Mouse (Mus musculus): ENCODE results near the gene Grb2. TPM values are rescaled to one million over a fixed set of nuclear protein-coding genes. Genes with fewer than 3 reads are reported as not detected.

Gene Grb2
- polyA plus RNA-seq, 1 experiment from 2014 or later: 54.2 TPM

GRCm38 (mm10) chr11:115704648-115705047 lies 3.7 kb downstream of the Grb2 start:
- no peak for TF ChIP-seq EP300 (optimal IDR thresholded peaks at IDR 0.05)
- no peak for TF ChIP-seq CTCF (IDR thresholded peaks at IDR 0.05; ENCODE audit: low read depth)
- no peak for ATAC-seq (ENCODE audit: low FRiP score, low TSS enrichment)
- 84% methylated on average over 10 of the region's 10 CpGs for WGBS
- Histone ChIP-seq H3K9me3 (ENCODE audit: control insufficient read depth, low read length) (no peaks in the 10 kb centered on the region), H3K9ac (ENCODE audit: low read length) (no peak overlapping the region), H3K4me1 (replicated peaks; ENCODE audit: control insufficient read depth, insufficient read depth) (peaks cover 3% of the 10 kb centered on the region; the same call in 1 of the 2 replicates), H3K27me3 (ENCODE audit: control insufficient read depth, insufficient read depth, low read length) (no peaks in the 10 kb centered on the region), H3K27ac (replicated peaks) (no peak overlapping the region), H3K4me3 (ENCODE audit: low read depth, low read length) (no peak overlapping the region), H3K4me2 (replicated peaks; ENCODE audit: low read depth) (no peak overlapping the region), H3K36me3 (ENCODE audit: control insufficient read depth, insufficient read depth, low read length) (no peaks in the 10 kb centered on the region)
- DNase-seq (ENCODE audit: low spot score): no peak

- WGBS: 86% methylated on average over 2 of the region's 2 CpGs
- no peak for TF ChIP-seq EP300 (optimal IDR thresholded peaks at IDR 0.05)
- no peak for TF ChIP-seq CTCF (IDR thresholded peaks at IDR 0.05; ENCODE audit: low read depth)
Observed at GRCm38 (mm10) chr11:115703466-115703865, 4.9 kb downstream of the Grb2 start.

GRCm38 (mm10) chr11:115698986-115699728 lies 9.2 kb downstream of the Grb2 start:
- H3K27me3 ChIP-seq (ENCODE audit: control insufficient read depth, insufficient read depth, low read length): no peaks in the 10 kb centered on the region
- 12% methylated on average over 16 of the region's 17 CpGs for WGBS
- TF ChIP-seq EP300 (optimal IDR thresholded peaks at IDR 0.05) (no peak), CTCF (IDR thresholded peaks at IDR 0.05; ENCODE audit: low read depth) (peak; percentile 42; the same call in 1 of the 2 replicates)
- DNase-seq (ENCODE audit: low spot score): peak; percentile 90
- peak overlapping the region; percentile 66 for H3K9ac ChIP-seq (ENCODE audit: low read length)
- H3K4me1 ChIP-seq (replicated peaks; ENCODE audit: control insufficient read depth, insufficient read depth): no peaks in the 10 kb centered on the region; the same call in none of the 2 replicates
- peak overlapping the region; percentile 89 for H3K4me2 ChIP-seq (replicated peaks; ENCODE audit: low read depth)
- peak; percentile 95 for ATAC-seq (ENCODE audit: low FRiP score, low TSS enrichment)
- peaks cover 3% of the 10 kb centered on the region; the same call in 1 of the 2 replicates for H3K36me3 ChIP-seq (ENCODE audit: control insufficient read depth, insufficient read depth, low read length)
- H3K9me3 ChIP-seq (ENCODE audit: control insufficient read depth, low read length): no peaks in the 10 kb centered on the region
- H3K27ac ChIP-seq (replicated peaks): peak overlapping the region; percentile 79
- H3K4me3 ChIP-seq (ENCODE audit: low read depth, low read length): peak overlapping the region; percentile 58

More at GRCm38 (mm10) chr11:115703466-115703865, 4.9 kb downstream of the Grb2 start:
- Histone ChIP-seq H3K4me2 (replicated peaks; ENCODE audit: low read depth) (no peak overlapping the region), H3K27ac (replicated peaks) (no peak overlapping the region), H3K4me1 (replicated peaks; ENCODE audit: control insufficient read depth, insufficient read depth) (peaks cover 3% of the 10 kb centered on the region), H3K27me3 (ENCODE audit: control insufficient read depth, insufficient read depth, low read length) (no peaks in the 10 kb centered on the region), H3K4me3 (ENCODE audit: low read depth, low read length) (no peak overlapping the region), H3K36me3 (ENCODE audit: control insufficient read depth, insufficient read depth, low read length) (no peaks in the 10 kb centered on the region), H3K9me3 (ENCODE audit: control insufficient read depth, low read length) (no peaks in the 10 kb centered on the region), H3K9ac (ENCODE audit: low read length) (no peak overlapping the region)
- no peak for DNase-seq (ENCODE audit: low spot score)
- no peak for ATAC-seq (ENCODE audit: low FRiP score, low TSS enrichment)

- no peaks in the 10 kb centered on the region for H3K9me3 ChIP-seq (ENCODE audit: control insufficient read depth, low read length)
- peaks cover 3% of the 10 kb centered on the region; the same call in 1 of the 2 replicates for H3K36me3 ChIP-seq (ENCODE audit: control insufficient read depth, insufficient read depth, low read length)
- no peak overlapping the region for H3K4me3 ChIP-seq (ENCODE audit: low read depth, low read length)
- H3K27ac ChIP-seq (replicated peaks): no peak overlapping the region
- no peak overlapping the region for H3K4me2 ChIP-seq (replicated peaks; ENCODE audit: low read depth)
- DNase-seq (ENCODE audit: low spot score) (no peak), ATAC-seq (ENCODE audit: low FRiP score, low TSS enrichment) (no peak)
- H3K27me3 ChIP-seq (ENCODE audit: control insufficient read depth, insufficient read depth, low read length): no peaks in the 10 kb centered on the region
- no peaks in the 10 kb centered on the region; the same call in none of the 2 replicates for H3K4me1 ChIP-seq (replicated peaks; ENCODE audit: control insufficient read depth, insufficient read depth)
- H3K9ac ChIP-seq (ENCODE audit: low read length): no peak overlapping the region
- WGBS: 72% methylated on average over 3 of the region's 3 CpGs
- TF ChIP-seq CTCF (IDR thresholded peaks at IDR 0.05; ENCODE audit: low read depth): no peak
- TF ChIP-seq EP300 (optimal IDR thresholded peaks at IDR 0.05): no peak
Observed at GRCm38 (mm10) chr11:115697722-115698121, 10.7 kb downstream of the Grb2 start.

- TF ChIP-seq EP300 (optimal IDR thresholded peaks at IDR 0.05) (no peak), CTCF (IDR thresholded peaks at IDR 0.05; ENCODE audit: low read depth) (no peak)
- H3K9ac ChIP-seq (ENCODE audit: low read length): no peak overlapping the region
- H3K4me2 ChIP-seq (replicated peaks; ENCODE audit: low read depth): no peak overlapping the region
- no peaks in the 10 kb centered on the region; the same call in none of the 2 replicates for H3K4me1 ChIP-seq (replicated peaks; ENCODE audit: control insufficient read depth, insufficient read depth)
- H3K36me3 ChIP-seq (ENCODE audit: control insufficient read depth, insufficient read depth, low read length): peaks cover 3% of the 10 kb centered on the region; the same call in 1 of the 2 replicates
- no peaks in the 10 kb centered on the region for H3K9me3 ChIP-seq (ENCODE audit: control insufficient read depth, low read length)
- no peak overlapping the region for H3K27ac ChIP-seq (replicated peaks)
- ATAC-seq (ENCODE audit: low FRiP score, low TSS enrichment) (no peak), DNase-seq (ENCODE audit: low spot score) (no peak)
- H3K27me3 ChIP-seq (ENCODE audit: control insufficient read depth, insufficient read depth, low read length): no peaks in the 10 kb centered on the region
- no peak overlapping the region for H3K4me3 ChIP-seq (ENCODE audit: low read depth, low read length)
- WGBS: 64% methylated on average over 2 of the region's 2 CpGs
Observed at GRCm38 (mm10) chr11:115697091-115697490, 11.3 kb downstream of the Grb2 start.

GRCm38 (mm10) chr11:115696471-115696870 lies 11.9 kb downstream of the Grb2 start:
- Histone ChIP-seq H3K4me2 (replicated peaks; ENCODE audit: low read depth) (no peak overlapping the region), H3K4me3 (ENCODE audit: low read depth, low read length) (no peak overlapping the region), H3K27ac (replicated peaks) (no peak overlapping the region), H3K9ac (ENCODE audit: low read length) (no peak overlapping the region), H3K9me3 (ENCODE audit: control insufficient read depth, low read length) (no peaks in the 10 kb centered on the region), H3K4me1 (replicated peaks; ENCODE audit: control insufficient read depth, insufficient read depth) (no peaks in the 10 kb centered on the region; the same call in none of the 2 replicates), H3K27me3 (ENCODE audit: control insufficient read depth, insufficient read depth, low read length) (no peaks in the 10 kb centered on the region), H3K36me3 (ENCODE audit: control insufficient read depth, insufficient read depth, low read length) (peaks cover 3% of the 10 kb centered on the region; the same call in 1 of the 2 replicates)
- WGBS: 50% methylated on average over 4 of the region's 4 CpGs
- no peak for DNase-seq (ENCODE audit: low spot score)
- ATAC-seq (ENCODE audit: low FRiP score, low TSS enrichment): no peak
- TF ChIP-seq CTCF (IDR thresholded peaks at IDR 0.05; ENCODE audit: low read depth) (no peak), EP300 (optimal IDR thresholded peaks at IDR 0.05) (no peak)
